Mouse (Mus musculus): ENCODE results near the gene Pdcd6. TPM values are rescaled to one million over a fixed set of nuclear protein-coding genes. Genes with fewer than 3 reads are reported as not detected.

Pdcd6 gene
- total RNA-seq (2021) (10 to 100 TPM; 40.2 to 43.5 TPM), polyA plus RNA-seq (2012; rRNA removed) (51.0 and 84.2 TPM in 2 replicates)
- long read RNA-seq, transcript Pdcd6-201 (6 exons, 1,131 nt), result major isoform, 22 of 30 reads
- long read RNA-seq, transcript Pdcd6-203 (6 exons, 1,376 nt), result minor isoform, 6 of 30 reads
- long read RNA-seq, partial matches to known transcripts, result 0 of 30 reads
- long read RNA-seq, other reads (novel, unspliced or antisense), result 2 of 30 reads

GRCm38 (mm10) chr13:74317170-74317849, at the start of gene Pdcd6:
Gene Pdcd6, minus strand, starts transcription at chr13:74317580.
- intact Hi-C loops (cut with DNase I), result no loop called here
- peak within 1 kb of the TSS; percentile 85 for H3K9ac ChIP-seq (ENCODE audit: low read depth, low read length)
- H3K79me2 ChIP-seq (replicated peaks; ENCODE audit: control insufficient read depth, insufficient read depth, low read length), result peaks cover 2% of the 10 kb centered on the region
- WGBS, result under 1% methylated on average over 36 of the region's 36 CpGs
- peak; percentile 93 to 97 for DNase-seq
- no peaks in the 10 kb centered on the region for H3K27me3 ChIP-seq (ENCODE audit: control insufficient read depth, insufficient read depth, low read length)
- H3K4me1 ChIP-seq (ENCODE audit: control insufficient read depth, insufficient read depth, low read length), result no peaks in the 10 kb centered on the region; the same call in 1 of the 2 replicates
- H3K4me3 ChIP-seq, result peak within 1 kb of the TSS; percentile 99
- TF ChIP-seq POLR2A (IDR thresholded peaks at IDR 0.05; ENCODE audit: insufficient read depth, low read depth, low read length) (peak; percentile 71), CTCF (IDR thresholded peaks at IDR 0.05) (no peak), EP300 (IDR thresholded peaks at IDR 0.05; ENCODE audit: insufficient read depth, low read depth, low read length) (peak; percentile 81)
- H3K36me3 ChIP-seq (ENCODE audit: control insufficient read depth, insufficient read depth, low read length), result peaks cover 13% of the 10 kb centered on the region; the same call in 1 of the 2 replicates
- peak within 1 kb of the TSS; percentile 87 for H3K27ac ChIP-seq

DNA sequence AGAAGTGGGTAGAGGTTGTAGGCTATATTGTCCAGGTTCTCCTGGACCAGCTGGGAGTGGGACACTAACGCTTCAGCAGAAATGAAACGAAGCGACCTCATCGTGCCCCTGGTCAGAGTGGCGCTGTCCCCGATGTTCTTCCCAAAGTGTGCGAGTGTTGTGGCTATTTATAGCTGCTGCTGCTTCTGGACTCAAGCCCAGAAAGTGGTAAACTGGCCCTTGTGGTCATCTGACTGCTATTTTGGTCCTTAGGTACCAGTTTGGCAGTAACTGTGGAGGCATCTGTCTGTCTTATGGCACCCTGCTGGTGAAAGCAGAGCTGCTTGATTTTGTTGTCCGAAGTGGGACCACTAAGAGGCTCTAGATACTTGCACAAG, 46.5 kb upstream of the Pdcd6 start, which contains the start of gene Lrrc14b:
Lrrc14b (minus strand) TSS at position 147 of the 377 bp plus-strand sequence.
- peak within 1 kb of the TSS; percentile 54 for H3K4me3 ChIP-seq
- peak within 1 kb of the TSS; percentile 94 for H3K27ac ChIP-seq
- peak; percentile 54 for TF ChIP-seq CTCF (IDR thresholded peaks at IDR 0.05)
- TF ChIP-seq EP300 (IDR thresholded peaks at IDR 0.05; ENCODE audit: insufficient read depth, low read depth, low read length), result peak; percentile 78
- peak; percentile 92 for TF ChIP-seq POLR2A (IDR thresholded peaks at IDR 0.05; ENCODE audit: insufficient read depth, low read depth, low read length)
- peak within 1 kb of the TSS; percentile 70 for H3K9ac ChIP-seq (ENCODE audit: low read depth, low read length)
- H3K4me1 ChIP-seq (ENCODE audit: control insufficient read depth, insufficient read depth, low read length), result no peaks in the 10 kb centered on the region; the same call in 1 of the 2 replicates
- no peaks in the 10 kb centered on the region for H3K27me3 ChIP-seq (ENCODE audit: control insufficient read depth, insufficient read depth, low read length)
- H3K79me2 ChIP-seq (replicated peaks; ENCODE audit: control insufficient read depth, insufficient read depth, low read length), result no peaks in the 10 kb centered on the region
- intact Hi-C loops (cut with DNase I), result no loop called here
- peak in 1 of 2 experiments; percentile 76 for DNase-seq
- peaks cover 12% of the 10 kb centered on the region for H3K36me3 ChIP-seq (ENCODE audit: control insufficient read depth, insufficient read depth, low read length)
- WGBS, result 30% methylated on average over 8 of the region's 8 CpGs

- peak; percentile 57 to 60 for DNase-seq
- TF ChIP-seq EP300 (IDR thresholded peaks at IDR 0.05; ENCODE audit: insufficient read depth, low read depth, low read length) (0 out of 2 replicates have a peak, but pooled peaks have one; percentile 20), CTCF (IDR thresholded peaks at IDR 0.05) (no peak)
- intact Hi-C loops (cut with DNase I), result no loop called here
- peak overlapping the region; percentile 54 for H3K4me3 ChIP-seq
- no peaks in the 10 kb centered on the region for H3K79me2 ChIP-seq (replicated peaks; ENCODE audit: control insufficient read depth, insufficient read depth, low read length)
- H3K9ac ChIP-seq (ENCODE audit: low read depth, low read length), result peak overlapping the region; percentile 70
- peaks cover 17% of the 10 kb centered on the region for H3K36me3 ChIP-seq (ENCODE audit: control insufficient read depth, insufficient read depth, low read length)
- no peaks in the 10 kb centered on the region; the same call in 1 of the 2 replicates for H3K4me1 ChIP-seq (ENCODE audit: control insufficient read depth, insufficient read depth, low read length)
- no peaks in the 10 kb centered on the region for H3K27me3 ChIP-seq (ENCODE audit: control insufficient read depth, insufficient read depth, low read length)
- WGBS, result 52% methylated on average over 13 of the region's 13 CpGs
- H3K27ac ChIP-seq, result peak overlapping the region; percentile 94
Observed at GRCm38 (mm10) chr13:74363176-74363858, 45.9 kb upstream of the Pdcd6 start.

- no peaks in the 10 kb centered on the region; the same call in 1 of the 2 replicates for H3K4me1 ChIP-seq (ENCODE audit: control insufficient read depth, insufficient read depth, low read length)
- no peaks in the 10 kb centered on the region for H3K27me3 ChIP-seq (ENCODE audit: control insufficient read depth, insufficient read depth, low read length)
- peaks cover 19% of the 10 kb centered on the region for H3K36me3 ChIP-seq (ENCODE audit: control insufficient read depth, insufficient read depth, low read length)
- H3K9ac ChIP-seq (ENCODE audit: low read depth, low read length), result peak overlapping the region; percentile 35; the same call in 1 of the 2 replicates
- no peaks in the 10 kb centered on the region for H3K79me2 ChIP-seq (replicated peaks; ENCODE audit: control insufficient read depth, insufficient read depth, low read length)
- H3K27ac ChIP-seq, result peak overlapping the region; percentile 94; the same call in 1 of the 2 replicates
- WGBS, result 47% methylated on average over 2 of the region's 2 CpGs
- DNase-seq, result no peak
- H3K4me3 ChIP-seq, result peak overlapping the region; percentile 54
- intact Hi-C loops (cut with DNase I), result no loop called here
- no peak for TF ChIP-seq CTCF (IDR thresholded peaks at IDR 0.05)
- no peak for TF ChIP-seq EP300 (IDR thresholded peaks at IDR 0.05; ENCODE audit: insufficient read depth, low read depth, low read length)
- no peak for TF ChIP-seq POLR2A (IDR thresholded peaks at IDR 0.05; ENCODE audit: insufficient read depth, low read depth, low read length)
Observed at GRCm38 (mm10) chr13:74362218-74362617, 44.8 kb upstream of the Pdcd6 start.

DNA sequence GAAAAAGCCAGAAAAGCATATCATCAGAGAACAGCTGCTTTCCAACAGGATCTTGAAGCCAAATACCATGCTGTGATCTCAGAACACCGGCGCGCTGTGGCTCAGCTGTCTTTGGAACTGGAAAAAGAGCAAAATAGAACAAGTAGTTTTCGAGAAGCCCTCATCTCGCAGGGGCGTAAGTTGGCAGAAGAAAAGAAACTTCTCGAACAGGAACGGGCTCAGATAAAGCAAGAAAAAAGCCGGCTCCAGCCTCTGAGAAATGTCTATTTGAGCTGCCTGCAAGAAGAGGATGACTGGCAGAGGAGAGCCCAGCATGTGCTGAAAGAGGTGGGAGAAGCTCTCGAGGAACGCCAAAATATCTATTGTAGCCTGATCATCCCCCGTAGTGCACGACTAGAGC, 39.1 kb upstream of the Pdcd6 start:
- whole genome bisulfite sequencing, result 81% methylated on average over 13 of the region's 13 CpGs
- TF ChIP-seq CTCF (IDR thresholded peaks at IDR 0.05) (no peak), EP300 (IDR thresholded peaks at IDR 0.05; ENCODE audit: insufficient read depth, low read depth, low read length) (no peak), POLR2A (IDR thresholded peaks at IDR 0.05; ENCODE audit: insufficient read depth, low read depth, low read length) (no peak)
- no peak overlapping the region for H3K9ac ChIP-seq (ENCODE audit: low read depth, low read length)
- H3K4me3 ChIP-seq, result no peak overlapping the region
- H3K27ac ChIP-seq, result no peak overlapping the region
- no peaks in the 10 kb centered on the region; the same call in 1 of the 2 replicates for H3K79me2 ChIP-seq (replicated peaks; ENCODE audit: control insufficient read depth, insufficient read depth, low read length)
- intact Hi-C loops (cut with DNase I), result loop anchor here (10.0 kb wide), 1 partner anchor 108 kb away; no protein-coding TSS in a partner anchor
- H3K27me3 ChIP-seq (ENCODE audit: control insufficient read depth, insufficient read depth, low read length), result no peaks in the 10 kb centered on the region
- H3K4me1 ChIP-seq (ENCODE audit: control insufficient read depth, insufficient read depth, low read length), result no peaks in the 10 kb centered on the region; the same call in 1 of the 2 replicates
- H3K36me3 ChIP-seq (ENCODE audit: control insufficient read depth, insufficient read depth, low read length), result peaks cover 25% of the 10 kb centered on the region
- DNase-seq, result no peak

Measured in heart, adult 2 months (tissue).